Mouse (Mus musculus): ENCODE measurements around the gene Lhfp.

GRCm38 (mm10) chr3:53044682-53045299, 3.5 kb downstream of the Lhfp start:
- no peak for TF ChIP-seq EP300 (IDR thresholded peaks at IDR 0.05; ENCODE audit: low read depth)
- no peak for TF ChIP-seq CTCF (IDR thresholded peaks at IDR 0.05; ENCODE audit: low read depth)
